Mouse (Mus musculus): ENCODE data around the gene Ccl1.

GRCm38 (mm10) chr11:82182401-82182800, 123.1 kb downstream of the Ccl1 start:
- TF ChIP-seq CTCF (conservative IDR thresholded peaks at IDR 0.05; ENCODE audit: low read length): no peak
- TF ChIP-seq NANOG (IDR thresholded peaks at IDR 0.05; ENCODE audit: borderline replicate concordance, low read length): no peak
